Mouse (Mus musculus) lung, adult 2 months (tissue): ENCODE results near the gene Itm2b.

Experiments used
- CTCF ChIP-seq: fragments of 200-500 bp; IDR thresholded peaks from 2 replicates; pipeline ENCODE4 v1.5.1; 2011; ENCODE audit warnings: mild to moderate bottlenecking, low read length, control low read depth; ENCODE audit not compliant: insufficient read depth
- POLR2A ChIP-seq: fragments of 200-500 bp; IDR thresholded peaks from 2 replicates; pipeline ENCODE4 v1.6.1; 2011; ENCODE audit warnings: low read depth, mild to moderate bottlenecking, control low read depth, low read length, borderline replicate concordance; ENCODE audit errors: extremely low read depth

DNA sequence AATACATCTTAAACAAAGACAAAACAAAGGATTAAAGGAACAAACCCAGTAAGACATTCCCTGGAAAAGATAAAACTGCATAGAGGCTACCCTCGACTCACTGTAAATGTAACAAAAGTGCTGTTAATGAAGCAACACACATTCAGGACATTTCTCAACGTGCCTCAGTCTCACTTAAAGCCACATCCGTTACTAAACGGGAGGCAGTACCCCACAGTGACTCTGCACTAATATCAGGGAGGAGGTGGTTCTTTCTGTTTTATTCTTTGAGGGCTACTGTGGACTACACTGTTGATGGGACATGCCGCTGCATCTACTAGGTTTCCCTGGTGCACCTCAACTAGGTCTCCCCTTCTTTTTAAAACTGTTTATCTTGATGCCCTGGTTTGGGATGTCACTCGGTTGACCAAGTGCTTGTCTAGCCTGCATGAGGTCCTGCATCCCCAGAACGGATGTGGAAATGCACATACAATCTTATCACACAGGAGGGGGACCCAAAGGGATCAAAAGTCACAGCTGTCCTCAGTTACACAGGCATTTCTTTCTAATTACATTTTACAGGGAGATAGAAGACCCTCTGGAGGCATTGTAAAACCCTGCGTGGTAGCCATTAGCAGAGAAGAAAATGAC is 13.4 kb upstream of the Itm2b start:
- TF ChIP-seq POLR2A = no peak
- TF ChIP-seq CTCF = no peak
